In the genomic region with DNA sequence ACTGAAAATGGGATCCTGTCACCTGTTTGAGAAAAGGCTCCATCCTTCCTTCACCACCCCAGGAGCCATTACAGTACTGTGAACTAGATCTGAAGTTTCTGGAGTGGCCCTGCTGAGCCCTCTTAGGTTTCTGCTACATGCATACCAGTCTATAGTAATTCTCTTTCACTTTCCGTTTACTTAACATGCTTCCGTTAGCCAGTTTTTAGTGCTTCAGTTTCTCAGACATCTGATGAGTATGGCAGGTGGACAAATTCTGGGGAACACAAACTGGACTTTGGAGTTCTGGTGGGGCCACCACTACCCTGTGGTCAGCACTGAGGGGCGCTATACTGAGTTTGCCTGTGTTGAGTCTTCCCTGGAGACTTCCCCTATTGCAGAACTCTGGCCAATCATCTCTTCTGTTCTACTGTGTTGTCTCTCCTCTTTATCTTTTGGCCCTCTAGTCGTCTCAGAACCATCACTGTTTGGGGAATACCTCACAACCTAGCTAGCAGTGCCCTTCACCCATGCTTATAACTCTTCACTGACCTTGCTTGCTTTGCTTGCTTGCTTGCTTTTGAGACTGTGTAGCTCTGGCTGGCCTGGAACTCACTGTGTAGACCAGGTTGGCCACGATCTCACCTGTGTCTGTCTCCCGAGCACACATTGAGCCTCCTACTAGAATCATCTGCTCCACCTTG, we compare ENCODE assay signal across 8 mouse cellular contexts. TPM values are rescaled to one million over a fixed set of nuclear protein-coding genes. Genes with fewer than 3 reads are reported as not detected.
DNase-seq lines count a peak whose midpoint lies in the region; ATAC-seq and TF ChIP-seq lines count a peak whose summit lies in the region.

No protein-coding gene starts in this region.

- H3K4me1 ChIP-seq in hindbrain, embryonic 10.5 days (replicated peaks) = peaks cover 31% of the 10 kb centered on the region

- WGBS in hindbrain, embryonic 10.5 days = 81% methylated on average over 6 of the region's 6 CpGs
- 34% methylated on average over 6 of the region's 6 CpGs for WGBS in macrophage (ENCODE audit: missing documents)

- peak overlapping the region; percentile 86 for H3K27ac ChIP-seq in left cerebral cortex, adult 2 months
- peak overlapping the region; percentile 92 for H3K27ac ChIP-seq in hindbrain, embryonic 10.5 days
- peak overlapping the region; percentile 91 for H3K27ac ChIP-seq in macrophage

- 0 out of 2 replicates have a peak, but pooled peaks have one; percentile 1 for TF ChIP-seq CTCF in left cerebral cortex, adult 2 months (IDR thresholded peaks at IDR 0.05)

- H3K9me3 ChIP-seq in hindbrain, embryonic 10.5 days = no peaks in the 10 kb centered on the region

- peaks cover 40% of the 10 kb centered on the region for H3K36me3 ChIP-seq in hindbrain, embryonic 10.5 days
- H3K36me3 ChIP-seq in macrophage (ENCODE audit: inconsistent target) = peaks cover 34% of the 10 kb centered on the region

- peaks cover 59% of the 10 kb centered on the region for H3K79me2 ChIP-seq in macrophage (ENCODE audit: inconsistent target)

- H3K27me3 ChIP-seq in hindbrain, embryonic 10.5 days (ENCODE audit: insufficient read depth, poor library complexity, severe bottlenecking) = no peaks in the 10 kb centered on the region

- intact Hi-C loops in left cerebral cortex, adult 2 months (cut with DNase I) = loop anchor here (2.0 kb wide), 3 partner anchors 48 to 90 kb away; a partner anchor contains a TSS
- intact Hi-C loops in left cerebral cortex, postnatal 4 days (cut with DNase I) = no loop called here

- ATAC-seq in activated CD4-positive, CD25-positive, alpha-beta regulatory T cell, adult 4 months = peak; percentile 47

- DNase-seq in left cerebral cortex, adult 2 months (ENCODE audit: extremely low spot score in 1 of 2, low spot score in 2 of 2) = no peak
- no peak for DNase-seq in left cerebral cortex, postnatal 4 days
- DNase-seq in hindbrain, embryonic 10.5 days (ENCODE audit: low spot score) = no peak
- DNase-seq in thymus, postnatal 14 days = peak; percentile 29
- DNase-seq in left cerebral cortex, adult 11 months (ENCODE audit: low spot score) = no peak
- no peak for DNase-seq in urinary bladder, postnatal 25 days (ENCODE audit: low spot score)

- H3K4me3 ChIP-seq in left cerebral cortex, adult 2 months = peak overlapping the region; percentile 77
- H3K4me3 ChIP-seq in hindbrain, embryonic 10.5 days = peak overlapping the region; percentile 89
- peak overlapping the region; percentile 94 for H3K4me3 ChIP-seq in macrophage (ENCODE audit: inconsistent target)

RNA-seq across cellular contexts. Expression of a gene that starts 0.9 kb away (rescaled TPM):
- total RNA-seq in left cerebral cortex, adult 2 months (2021) = 10 to 100 TPM; 68.0 to 68.4 TPM
- 10 to 100 TPM; 89.8 to 92.4 TPM for total RNA-seq in left cerebral cortex, postnatal 4 days (2021)
- 100 to 1,000 TPM; 119 to 149 TPM for polyA plus RNA-seq in activated CD4-positive, CD25-positive, alpha-beta regulatory T cell, adult 4 months (2017; shearing (Covaris generic))
- 140 and 160 TPM in 2 replicates for polyA plus RNA-seq in hindbrain, embryonic 10.5 days (2016; fragmentation: Nextera tagmentation; extraction: Ambion mirVana)
- total RNA-seq in macrophage (2018; cell fraction: chromatin; rRNA removed) = 100 to 1,000 TPM in 22 of 26 experiments, 10 to 100 TPM in 4; 52.4 to 324 (median 184) TPM
- total RNA-seq in macrophage (2018; cell fraction: cytosol; rRNA removed) = 100 to 1,000 TPM; 112 to 283 (median 177) TPM
- 100 to 1,000 TPM in 20 of 26 experiments, 10 to 100 TPM in 6; 63.8 to 229 (median 124) TPM for total RNA-seq in macrophage (2018; cell fraction: nucleus; rRNA removed)
- 170 to 177 TPM (median 175 TPM) in 3 replicates for polyA plus RNA-seq in macrophage (2018)

RNA-seq across cellular contexts. Expression of a gene that starts 14.3 kb away (rescaled TPM):
- 1 to 10 TPM; 5.4 to 9.5 TPM for total RNA-seq in left cerebral cortex, adult 2 months (2021)
- 1 to 10 TPM; 1.6 TPM for total RNA-seq in left cerebral cortex, postnatal 4 days (2021)
- polyA plus RNA-seq in activated CD4-positive, CD25-positive, alpha-beta regulatory T cell, adult 4 months (2017; shearing (Covaris generic)) = 1 to 10 TPM; 1.3 to 1.5 TPM
- polyA plus RNA-seq in hindbrain, embryonic 10.5 days (2016; fragmentation: Nextera tagmentation; extraction: Ambion mirVana) = 5.7 and 6.5 TPM in 2 replicates
- not detected for total RNA-seq in macrophage (2018; cell fraction: chromatin; rRNA removed)
- not detected for total RNA-seq in macrophage (2018; cell fraction: cytosol; rRNA removed)
- total RNA-seq in macrophage (2018; cell fraction: nucleus; rRNA removed) = not detected
- not detected in 3 replicates for polyA plus RNA-seq in macrophage (2018)

RNA-seq across cellular contexts. Expression of a gene that starts 27.0 kb away (rescaled TPM):
- total RNA-seq in left cerebral cortex, adult 2 months (2021) = 10 to 100 TPM; 67.7 to 71.0 TPM
- 10 to 100 TPM; 41.5 to 52.4 TPM for total RNA-seq in left cerebral cortex, postnatal 4 days (2021)
- polyA plus RNA-seq in activated CD4-positive, CD25-positive, alpha-beta regulatory T cell, adult 4 months (2017; shearing (Covaris generic)) = 1 to 10 TPM; 3.7 to 6.1 TPM
- polyA plus RNA-seq in hindbrain, embryonic 10.5 days (2016; fragmentation: Nextera tagmentation; extraction: Ambion mirVana) = 18.1 and 20.4 TPM in 2 replicates
- 10 to 100 TPM in 24 of 26 experiments, 1 to 10 TPM in 2; 8.7 to 41.2 (median 24.2) TPM for total RNA-seq in macrophage (2018; cell fraction: chromatin; rRNA removed)
- 10 to 100 TPM in 24 of 26 experiments, 1 to 10 TPM in 2; 8.2 to 21.6 (median 15.2) TPM for total RNA-seq in macrophage (2018; cell fraction: cytosol; rRNA removed)
- total RNA-seq in macrophage (2018; cell fraction: nucleus; rRNA removed) = 10 to 100 TPM; 12.0 to 37.8 (median 24.3) TPM
- 7.5 to 13.5 TPM (median 13.1 TPM) in 3 replicates for polyA plus RNA-seq in macrophage (2018)

RNA-seq across cellular contexts. Expression of a gene that starts 48.6 kb away (rescaled TPM):
- 10 to 100 TPM in 1 of 2 experiments, 1 to 10 TPM in 1; 8.6 to 10.5 TPM for total RNA-seq in left cerebral cortex, adult 2 months (2021)
- 10 to 100 TPM; 16.1 to 16.5 TPM for total RNA-seq in left cerebral cortex, postnatal 4 days (2021)
- 10 to 100 TPM; 20.6 to 22.5 TPM for polyA plus RNA-seq in activated CD4-positive, CD25-positive, alpha-beta regulatory T cell, adult 4 months (2017; shearing (Covaris generic))
- polyA plus RNA-seq in hindbrain, embryonic 10.5 days (2016; fragmentation: Nextera tagmentation; extraction: Ambion mirVana) = 9.5 and 10.3 TPM in 2 replicates
- 10 to 100 TPM; 10.7 to 72.0 (median 39.8) TPM for total RNA-seq in macrophage (2018; cell fraction: chromatin; rRNA removed)
- 1 to 10 TPM; 2.5 to 6.7 (median 4.5) TPM for total RNA-seq in macrophage (2018; cell fraction: cytosol; rRNA removed)
- total RNA-seq in macrophage (2018; cell fraction: nucleus; rRNA removed) = 10 to 100 TPM; 10.9 to 41.7 (median 23.6) TPM
- polyA plus RNA-seq in macrophage (2018) = 4.5 to 5.8 TPM (median 5.4 TPM) in 3 replicates
